In genomic region chr10:94382618-94383017, GRCm38 (mm10) we compare ENCODE assay signal across 11 mouse cellular contexts.
"Had no signal": no experiment of that assay in that cellular context is flagged by ENCODE, and none has a peak within 500 bp of the region (broad histone marks: within the 10 kb centered on the region; RNA-seq: fewer than 3 reads in every experiment).

No protein-coding gene starts in this region.

- ATAC-seq: inflammation-experienced regulatory T-cells, adult 6 months; intestine, postnatal 0 days had no signal

- H3K4me1 ChIP-seq: limb, embryonic 13.5 days; stomach, embryonic 15.5 days had no signal

- H3K4me3 ChIP-seq: limb, embryonic 13.5 days; neural tube, embryonic 12.5 days; stomach, embryonic 15.5 days had no signal

- H3K27me3 ChIP-seq: limb, embryonic 13.5 days; neural tube, embryonic 12.5 days; stomach, embryonic 15.5 days had no signal

- H3K9me3 ChIP-seq: stomach, embryonic 15.5 days had no signal

- H3K27ac ChIP-seq: limb, embryonic 13.5 days; liver, embryonic 14.5 days; neural tube, embryonic 12.5 days; stomach, embryonic 15.5 days had no signal

- DNase-seq: kidney, adult 8-10 months; kidney, postnatal 36 days; lung, adult 18-20 months; thymus, adult 2 months; thymus, postnatal 25 days had no signal

- H3K36me3 ChIP-seq: limb, embryonic 13.5 days; stomach, embryonic 15.5 days had no signal

- H3K9ac ChIP-seq: limb, embryonic 13.5 days; liver, embryonic 14.5 days; neural tube, embryonic 12.5 days; stomach, embryonic 15.5 days had no signal

- H3K4me2 ChIP-seq: limb, embryonic 13.5 days; neural tube, embryonic 12.5 days; stomach, embryonic 15.5 days had no signal
